Mouse (Mus musculus) G1E (cell line): ENCODE measurements around the gene Capzb.

Source experiments
- CTCF ChIP-seq: IDR thresholded peaks from 2 replicates; pipeline ENCODE4 v1.5.1; 2012; ENCODE audit warnings: low read depth, low read length, inconsistent platforms, mixed read lengths
- GATA1 ChIP-seq: IDR thresholded peaks from 2 replicates; pipeline ENCODE4 v1.6.1; 2012; ENCODE audit warnings: borderline replicate concordance, low read length, inconsistent platforms, mixed read lengths
- POLR2AphosphoS5 ChIP-seq: IDR thresholded peaks from 2 replicates; pipeline ENCODE4 v1.6.1; 2012; ENCODE audit warnings: low read depth, low read length, inconsistent platforms; ENCODE audit not compliant: insufficient replicate concordance
- TAL1 ChIP-seq: conservative IDR thresholded peaks from 2 replicates; pipeline ENCODE4 v1.6.1; 2012; ENCODE audit warnings: low read depth, low read length, inconsistent platforms, mixed read lengths

- no peak for TF ChIP-seq CTCF
- TF ChIP-seq GATA1, result no peak
- TF ChIP-seq POLR2AphosphoS5, result no peak
- TF ChIP-seq TAL1, result no peak
Observed at GRCm38 (mm10) chr4:139175061-139175971, 17.4 kb upstream of the Capzb start.
